In genomic region chr12:99641278-99641677, GRCm38 (mm10) we compare ENCODE assay signal across 8 mouse cellular contexts.
DNase-seq lines count a peak whose midpoint lies in the region; ATAC-seq and TF ChIP-seq lines count a peak whose summit lies in the region.

No protein-coding gene starts in this region.

- 57% methylated on average over 7 of the region's 9 CpGs for WGBS in kidney, embryonic 14.5 days
- 10% methylated on average over 7 of the region's 9 CpGs for WGBS in liver, embryonic 16.5 days (ENCODE audit: insufficient replicate concordance)

- peaks cover 25% of the 10 kb centered on the region for H3K9me3 ChIP-seq in kidney, embryonic 14.5 days (ENCODE audit: control insufficient read depth, low read length)
- peaks cover 7% of the 10 kb centered on the region for H3K9me3 ChIP-seq in liver, embryonic 16.5 days (replicated peaks; ENCODE audit: control insufficient read depth, low read length)

- DNase-seq in kidney, postnatal 36 days, result no peak
- DNase-seq in heart, postnatal 4 days, result peak; percentile 4
- no peak for DNase-seq in urinary bladder, adult 2 months (ENCODE audit: low spot score)
- DNase-seq in gastrocnemius, adult 8-10 months (ENCODE audit: low spot score in 2 of 2), result no peak

- H3K4me2 ChIP-seq in kidney, embryonic 14.5 days (replicated peaks; ENCODE audit: low read depth, low read length), result peak overlapping the region; percentile 32
- H3K4me2 ChIP-seq in liver, embryonic 16.5 days (ENCODE audit: low read depth, low read length), result peak overlapping the region; percentile 44

- no peak overlapping the region for H3K4me3 ChIP-seq in kidney, embryonic 14.5 days (ENCODE audit: low read length)
- H3K4me3 ChIP-seq in bone marrow macrophage, adult 2 months (ENCODE audit: insufficient read depth, low read length), result no peak overlapping the region; the same call in 1 of the 2 replicates
- H3K4me3 ChIP-seq in liver, embryonic 16.5 days (ENCODE audit: low read depth, low read length), result no peak overlapping the region

- no peak overlapping the region for H3K9ac ChIP-seq in kidney, embryonic 14.5 days (ENCODE audit: low read depth, low read length)
- H3K9ac ChIP-seq in liver, embryonic 16.5 days (ENCODE audit: low read depth, low read length), result no peak overlapping the region

- no peaks in the 10 kb centered on the region for H3K36me3 ChIP-seq in kidney, embryonic 14.5 days (ENCODE audit: control insufficient read depth, insufficient read depth, low read length)
- H3K36me3 ChIP-seq in liver, embryonic 16.5 days (ENCODE audit: control insufficient read depth, insufficient read depth), result no peaks in the 10 kb centered on the region

- ATAC-seq in kidney, embryonic 14.5 days (ENCODE audit: low FRiP score, low TSS enrichment), result no peak
- ATAC-seq in liver, embryonic 16.5 days (ENCODE audit: low read depth), result no peak
- peak; percentile 64 for ATAC-seq in neutrophil, adult 5-6 weeks (ENCODE audit: extremely low read depth, insufficient number of reproducible peaks, low FRiP score, poor library complexity, severe bottlenecking)

- peaks cover 4% of the 10 kb centered on the region for H3K27me3 ChIP-seq in kidney, embryonic 14.5 days (ENCODE audit: control insufficient read depth, insufficient read depth, low read length)
- H3K27me3 ChIP-seq in liver, embryonic 16.5 days (ENCODE audit: control insufficient read depth, insufficient read depth, low read depth, low read length), result no peaks in the 10 kb centered on the region

- no peaks in the 10 kb centered on the region for H3K4me1 ChIP-seq in kidney, embryonic 14.5 days (ENCODE audit: control insufficient read depth, insufficient read depth, low read length)
- H3K4me1 ChIP-seq in bone marrow macrophage, adult 2 months (ENCODE audit: control insufficient read depth, insufficient read depth, low read length), result peaks cover 20% of the 10 kb centered on the region
- H3K4me1 ChIP-seq in liver, embryonic 16.5 days (ENCODE audit: control insufficient read depth, low read depth, low read length), result no peaks in the 10 kb centered on the region

- no peak for TF ChIP-seq POLR2A in bone marrow macrophage, adult 2 months (IDR thresholded peaks at IDR 0.05; ENCODE audit: borderline replicate concordance, low read depth, low read length)

- H3K27ac ChIP-seq in kidney, embryonic 14.5 days (ENCODE audit: low read depth, low read length), result no peak overlapping the region
- peak overlapping the region; percentile 97 for H3K27ac ChIP-seq in bone marrow macrophage, adult 2 months (ENCODE audit: insufficient read depth, low read depth, low read length)
- H3K27ac ChIP-seq in liver, embryonic 16.5 days (ENCODE audit: low read length), result 0 out of 2 replicates have a peak overlapping the region, but pooled peaks have one; percentile 9

- TF ChIP-seq CTCF in bone marrow macrophage, adult 2 months (IDR thresholded peaks at IDR 0.05; ENCODE audit: low read depth, low read length), result no peak
